Mouse (Mus musculus) adrenal gland, adult (tissue): ENCODE measurements at regions not wholly inside any gene's neighbourhood (a gene's known extent, or its start where the extent isn't known, plus 50 kb on each side); places are given as distances from the start of the nearest gene placed in this dataset.

ENCODE experiments used
- DNase-seq, 2 experiments: peaks; one replicate each; pipeline ENCODE4 v3.0.0; 2022 to 2023; ENCODE audit warnings: low spot score in 1 of 2; ENCODE audit not compliant: inconsistent age in 2 of 2

- DNase-seq = no peak
These were observed 62.0 kb upstream of the Rtl1 start for GRCm38 (mm10) chr12:109662179-109662578.

- DNase-seq = no peak
These were observed 74.6 kb upstream of the Rtl1 start for GRCm38 (mm10) chr12:109674766-109675165.

GRCm38 (mm10) chr12:109694046-109694445, 93.9 kb upstream of the Rtl1 start:
- DNase-seq = peak in 1 of 2 experiments; percentile 73

- DNase-seq = no peak
These were observed 94.8 kb upstream of the Rtl1 start for GRCm38 (mm10) chr12:109694801-109695430.

- no peak for DNase-seq
These were observed 106.7 kb upstream of the Rtl1 start for GRCm38 (mm10) chr12:109706820-109707219.

- no peak for DNase-seq
These were observed 109.5 kb upstream of the Rtl1 start for GRCm38 (mm10) chr12:109709661-109710060.

GRCm38 (mm10) chr12:109711392-109711791, 111.3 kb upstream of the Rtl1 start:
- DNase-seq = no peak

GRCm38 (mm10) chr12:109711946-109712345, 111.8 kb upstream of the Rtl1 start:
- no peak for DNase-seq

- no peak for DNase-seq
These were observed 112.3 kb upstream of the Rtl1 start for GRCm38 (mm10) chr12:109712386-109712785.

GRCm38 (mm10) chr12:109713041-109713440, 112.9 kb upstream of the Rtl1 start:
- DNase-seq = no peak

GRCm38 (mm10) chr12:109714061-109714460, 113.9 kb upstream of the Rtl1 start:
- DNase-seq = no peak

GRCm38 (mm10) chr12:109716991-109717390, 116.9 kb upstream of the Rtl1 start:
- DNase-seq = no peak

GRCm38 (mm10) chr12:109718036-109718435, 117.9 kb upstream of the Rtl1 start:
- DNase-seq = no peak

- no peak for DNase-seq
These were observed 138.1 kb upstream of the Rtl1 start for GRCm38 (mm10) chr12:109738201-109738600.

- no peak for DNase-seq
These were observed 138.8 kb upstream of the Rtl1 start for GRCm38 (mm10) chr12:109738911-109739310.

- no peak for DNase-seq
These were observed 142.4 kb upstream of the Rtl1 start for GRCm38 (mm10) chr12:109742486-109742885.

GRCm38 (mm10) chr12:109743036-109743650, 143.0 kb upstream of the Rtl1 start:
- DNase-seq = no peak

GRCm38 (mm10) chr12:109744186-109744585, 144.1 kb upstream of the Rtl1 start:
- no peak for DNase-seq

GRCm38 (mm10) chr12:109745731-109746484, 145.8 kb upstream of the Rtl1 start:
- DNase-seq = no peak

- peak; percentile 6 to 20 for DNase-seq
These were observed 147.1 kb upstream of the Rtl1 start for GRCm38 (mm10) chr12:109747201-109747600.

- DNase-seq = peak; percentile 11 to 24
These were observed 147.6 kb upstream of the Rtl1 start for GRCm38 (mm10) chr12:109747776-109748175.
